Mouse (Mus musculus): Measurements from ENCODE around the gene Arhgap42.

Arhgap42 gene

GRCm38 (mm10) chr9:9027445-9027844 lies 211.5 kb downstream of the Arhgap42 start:
- DNase-seq (ENCODE audit: low read depth) = no peak

- no peak for DNase-seq (ENCODE audit: low read depth)
Measured at GRCm38 (mm10) chr9:9015108-9015507, 223.8 kb downstream of the Arhgap42 start.

- DNase-seq (ENCODE audit: low read depth) = peak; percentile 9
Measured at GRCm38 (mm10) chr9:9001170-9001569, 237.7 kb downstream of the Arhgap42 start.

- DNase-seq (ENCODE audit: low read depth) = no peak
Measured at GRCm38 (mm10) chr9:8996494-8996893, 242.4 kb downstream of the Arhgap42 start.

GRCm38 (mm10) chr9:8982315-8982714 lies 256.6 kb downstream of the Arhgap42 start:
- DNase-seq (ENCODE audit: low read depth) = peak; percentile 23

- peak; percentile 3 for DNase-seq (ENCODE audit: low read depth)
Measured at GRCm38 (mm10) chr9:8977775-8978174, 261.1 kb downstream of the Arhgap42 start.

GRCm38 (mm10) chr9:8971491-8971890 lies 267.4 kb downstream of the Arhgap42 start, which contains the start of gene Gm16485:
TSS of gene Gm16485 (plus strand) at chr9:8971791.
- DNase-seq (ENCODE audit: low read depth) = no peak

GRCm38 (mm10) chr9:8970240-8970639 lies 268.7 kb downstream of the Arhgap42 start:
- peak; percentile 45 for DNase-seq (ENCODE audit: low read depth)

- peak; percentile 48 for DNase-seq (ENCODE audit: low read depth)
Measured at GRCm38 (mm10) chr9:8964512-8965133, 274.3 kb downstream of the Arhgap42 start.

- DNase-seq (ENCODE audit: low read depth) = no peak
Measured at GRCm38 (mm10) chr9:8953306-8953705, 285.6 kb downstream of the Arhgap42 start.
